Mouse (Mus musculus): ENCODE data around the gene Trim33. TPM values are rescaled to one million over a fixed set of nuclear protein-coding genes. Genes with fewer than 3 reads are reported as not detected.
A peak's percentile ranks its signal among the peaks of the same experiment; 100 is the strongest.

Trim33 gene
- polyA plus RNA-seq, 1 experiment from 2014 or later: 12.9 TPM

- Histone ChIP-seq H3K9me3 (replicated peaks; ENCODE audit: low read length) (no peaks in the 10 kb centered on the region), H3K4me2 (ENCODE audit: low read length) (no peak overlapping the region), H3K4me3 (replicated peaks; ENCODE audit: low read depth, low read length) (no peak overlapping the region), H3K4me1 (replicated peaks; ENCODE audit: insufficient read depth, low read length) (no peaks in the 10 kb centered on the region), H3K36me3 (ENCODE audit: insufficient read depth, low read length) (no peaks in the 10 kb centered on the region), H3K27me3 (ENCODE audit: insufficient read depth, low read length) (no peaks in the 10 kb centered on the region), H3K27ac (no peak overlapping the region), H3K9ac (ENCODE audit: low read depth, low read length) (no peak overlapping the region)
- no peak for TF ChIP-seq CTCF (IDR thresholded peaks at IDR 0.05; ENCODE audit: low read depth)
- DNase-seq (ENCODE audit: low spot score) (peak; percentile 28), ATAC-seq (replicated peaks; ENCODE audit: low FRiP score, low read depth) (no peak)
- WGBS: 65% methylated on average over 2 of the region's 2 CpGs
Measured at GRCm38 (mm10) chr3:103405135-103405534, 126.0 kb downstream of the Trim33 start.

- ATAC-seq (replicated peaks; ENCODE audit: low FRiP score, low read depth) (no peak), DNase-seq (ENCODE audit: low spot score) (no peak)
- H3K27me3 ChIP-seq (ENCODE audit: insufficient read depth, low read length): no peaks in the 10 kb centered on the region
- 72% methylated on average over 11 of the region's 11 CpGs for WGBS
- H3K9ac ChIP-seq (ENCODE audit: low read depth, low read length): no peak overlapping the region
- TF ChIP-seq CTCF (IDR thresholded peaks at IDR 0.05; ENCODE audit: low read depth): no peak
- H3K4me3 ChIP-seq (replicated peaks; ENCODE audit: low read depth, low read length): no peak overlapping the region
- no peaks in the 10 kb centered on the region for H3K4me1 ChIP-seq (replicated peaks; ENCODE audit: insufficient read depth, low read length)
- H3K27ac ChIP-seq: no peak overlapping the region
- no peaks in the 10 kb centered on the region for H3K36me3 ChIP-seq (ENCODE audit: insufficient read depth, low read length)
- H3K9me3 ChIP-seq (replicated peaks; ENCODE audit: low read length): no peaks in the 10 kb centered on the region
- no peak overlapping the region for H3K4me2 ChIP-seq (ENCODE audit: low read length)
Measured at GRCm38 (mm10) chr3:103405871-103406765, 127.0 kb downstream of the Trim33 start.

Other genes starting within 250 kb of the Trim33 start
- 53.2 and 57.1 TPM in 2 replicates for gene Nras, start 221.0 kb upstream of the Trim33 start, polyA plus RNA-seq (2015; fragmentation: Nextera tagmentation; extraction: Ambion mirVana)
- not detected in 2 replicates for gene Ampd1, start 205.3 kb upstream of the Trim33 start, polyA plus RNA-seq (2015; fragmentation: Nextera tagmentation; extraction: Ambion mirVana)
- gene Dennd2c, start 176.7 kb upstream of the Trim33 start, polyA plus RNA-seq (2015; fragmentation: Nextera tagmentation; extraction: Ambion mirVana): 2.3 and 2.8 TPM in 2 replicates
- gene Bcas2, start 107.6 kb upstream of the Trim33 start, polyA plus RNA-seq (2015; fragmentation: Nextera tagmentation; extraction: Ambion mirVana): 144 and 151 TPM in 2 replicates